Mouse (Mus musculus): ENCODE measurements at regions not wholly inside any gene's neighbourhood (a gene's known extent, or its start where the extent isn't known, plus 50 kb on each side); places are given as distances from the start of the nearest gene placed in this dataset.

DNA sequence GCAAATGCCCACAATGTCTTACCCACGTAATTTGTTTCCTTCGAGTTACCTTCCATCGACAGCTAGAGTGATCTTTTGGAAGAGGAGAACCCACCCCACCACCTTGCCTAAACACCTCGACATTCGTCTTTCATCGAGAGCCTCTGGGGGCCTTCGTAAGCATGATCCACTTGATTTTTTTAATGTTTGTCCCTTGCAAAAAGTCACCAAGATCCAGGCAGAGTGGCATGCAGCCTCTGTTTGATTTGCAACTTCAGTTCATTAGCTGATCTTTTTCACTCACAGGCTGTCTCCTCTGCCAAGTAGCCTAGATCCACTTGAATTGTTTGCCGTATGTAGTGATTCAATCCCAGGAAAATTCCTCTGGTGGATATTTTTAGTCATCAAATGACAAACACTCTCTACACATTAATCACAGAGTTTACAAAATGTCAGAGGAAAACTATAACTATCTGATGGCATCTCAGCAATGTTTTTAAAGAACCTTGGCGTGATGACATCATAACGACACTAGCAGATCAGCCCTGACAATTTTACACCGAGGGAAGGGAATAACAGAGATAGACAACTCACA, 54.8 kb upstream of the Tsc22d1 start:
- no peak for ATAC-seq (replicated peaks; ENCODE audit: low FRiP score, poor library complexity, severe bottlenecking)

DNA sequence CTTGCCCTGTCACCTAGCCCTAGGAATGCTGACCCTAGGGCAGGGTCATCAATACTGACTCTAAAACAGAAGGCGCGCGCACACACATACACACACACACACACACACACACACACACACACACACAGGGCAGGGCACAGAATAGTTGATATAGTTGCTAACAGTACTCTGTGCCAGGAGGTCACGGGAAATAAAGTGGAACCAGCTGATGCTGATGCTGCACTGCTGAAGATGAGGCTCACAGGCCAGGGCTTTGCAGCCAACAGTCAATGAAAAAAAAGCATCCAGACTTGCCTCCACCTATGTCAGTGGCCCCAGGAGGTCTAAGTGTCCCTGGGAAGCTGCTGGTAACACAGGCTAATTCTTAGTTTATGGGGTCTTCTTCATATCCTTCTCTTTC, 50.7 kb upstream of the Tsc22d1 start:
- ATAC-seq (replicated peaks; ENCODE audit: low FRiP score, poor library complexity, severe bottlenecking) = no peak

Data from erythroid progenitor cell, adult 5-6 weeks (primary cell).